Mouse (Mus musculus) lung, embryonic 15.5 days (tissue): Measurements from ENCODE around the gene Mfsd2a. TPM values are rescaled to one million over a fixed set of nuclear protein-coding genes. Genes with fewer than 3 reads are reported as not detected.
"Not testable (repeated sequence)": the region's sequence is repeated elsewhere in the genome, so short reads cannot be mapped to it uniquely, and the experiment has no call there.

Experiments
- ATAC-seq: fragments of 200-750 bp; cut with Nextera tagmentation; 2 replicates; pipeline ENCODE4 v1.8.0; 2017; ENCODE audit warnings: moderate number of reproducible peaks, borderline replicate concordance; ENCODE audit not compliant: low FRiP score, low TSS enrichment; ENCODE audit errors: extremely low read depth
- H3K27ac ChIP-seq: fragments of 300-500 bp; sonication (generic); 2 replicates; pipeline ENCODE4 v1.5.1; 2015; ENCODE audit warnings: moderate library complexity, mild to moderate bottlenecking, inconsistent platforms
- H3K27me3 ChIP-seq: fragments of 300-500 bp; sonication (generic); 2 replicates; pipeline ENCODE4 v1.6.1; 2015; ENCODE audit warnings: inconsistent platforms
- H3K36me3 ChIP-seq: fragments of 300-500 bp; sonication (generic); 2 replicates; pipeline ENCODE4 v1.6.1; 2015; ENCODE audit warnings: inconsistent platforms
- H3K4me1 ChIP-seq: fragments of 300-500 bp; sonication (generic); 2 replicates; pipeline ENCODE4 v1.6.1; 2015; ENCODE audit warnings: inconsistent platforms
- H3K4me2 ChIP-seq: fragments of 300-500 bp; sonication (generic); 2 replicates; pipeline ENCODE4 v1.6.1; 2015; ENCODE audit warnings: inconsistent platforms, mild to moderate bottlenecking, moderate library complexity
- H3K4me3 ChIP-seq: fragments of 300-500 bp; sonication (generic); 2 replicates; pipeline ENCODE4 v1.5.1; 2015; ENCODE audit warnings: mild to moderate bottlenecking, inconsistent platforms
- H3K9ac ChIP-seq: fragments of 300-500 bp; sonication (generic); 2 replicates; pipeline ENCODE4 v1.6.1; 2015; ENCODE audit warnings: inconsistent platforms
- H3K9me3 ChIP-seq: fragments of 300-500 bp; sonication (generic); 2 replicates; pipeline ENCODE4 v1.6.1; 2016; ENCODE audit warnings: inconsistent platforms
- WGBS: fragments of 180-500 bp; shearing (Covaris S2); methylation state at CpG from one replicate; pipeline ENCODE4 v1.1.7; 2015; 5-methylcytosine and 5-hydroxymethylcytosine counted together
- polyA plus RNA-seq: library from polyadenylated mRNA; unstranded; fragments of >200 nt; fragmentation: Nextera tagmentation; extraction: Ambion mirVana; gene quantifications from 2 replicates; pipeline ENCODE4 v1.2.1, GENCODE M21; 2015

The Mfsd2a gene
- polyA plus RNA-seq, 1 experiment from 2014 or later, result 0.82 TPM

DNA sequence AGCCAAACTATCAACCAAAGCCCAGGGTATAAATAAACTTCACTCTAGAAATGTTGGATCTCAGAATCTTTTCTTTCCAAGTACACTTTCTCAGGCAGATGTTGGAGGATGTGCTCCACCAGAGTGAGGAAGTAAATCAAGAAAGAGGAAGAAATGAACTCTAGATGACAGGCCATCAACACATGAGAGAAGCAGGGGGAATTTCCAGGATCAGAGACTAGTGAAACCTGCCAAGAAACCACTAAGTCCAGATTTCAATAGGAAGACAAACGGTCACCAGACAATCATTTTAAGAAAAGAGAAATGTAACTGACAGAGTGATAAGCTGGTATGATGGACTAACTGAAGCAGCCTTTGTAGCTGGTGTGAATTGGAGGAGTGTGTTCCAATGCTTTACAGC lies 30.2 kb upstream of the Mfsd2a start:
- no peaks in the 10 kb centered on the region; the same call in 1 of the 2 replicates for H3K4me1 ChIP-seq
- H3K4me3 ChIP-seq, result no peak overlapping the region
- no peak overlapping the region for H3K27ac ChIP-seq
- no peaks in the 10 kb centered on the region for H3K9me3 ChIP-seq
- H3K9ac ChIP-seq, result no peak overlapping the region
- H3K4me2 ChIP-seq, result no peak overlapping the region
- WGBS, result 60% methylated on average over 1 of the region's 1 CpGs
- H3K36me3 ChIP-seq, result no peaks in the 10 kb centered on the region
- no peak for ATAC-seq
- H3K27me3 ChIP-seq, result peaks cover 17% of the 10 kb centered on the region; the same call in 1 of the 2 replicates

DNA sequence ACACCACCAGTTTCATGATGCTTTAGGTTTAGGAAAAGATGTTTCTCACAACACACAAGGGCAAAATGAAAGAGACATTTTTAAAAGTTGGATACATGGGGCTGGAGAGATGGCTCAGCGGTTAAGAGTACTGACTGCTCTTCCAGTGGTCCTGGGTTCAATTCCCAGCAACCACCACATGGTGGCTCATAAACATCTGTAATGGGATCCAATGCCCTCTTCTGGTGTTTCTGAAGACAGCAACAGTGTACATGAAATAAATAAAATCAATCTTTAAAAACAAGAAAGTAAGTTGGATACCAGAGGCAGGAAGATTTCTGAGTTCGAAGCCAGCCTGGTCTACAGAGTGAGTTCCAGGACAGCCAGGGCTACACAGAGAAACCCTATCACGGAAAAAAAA lies 27.0 kb upstream of the Mfsd2a start:
- not testable (repeated sequence) for H3K4me1 ChIP-seq, H3K4me3 ChIP-seq, H3K9ac ChIP-seq, H3K36me3 ChIP-seq, ATAC-seq, H3K27ac ChIP-seq, H3K4me2 ChIP-seq, H3K9me3 ChIP-seq
- peaks cover 27% of the 10 kb centered on the region for H3K27me3 ChIP-seq
- 51% methylated on average over 3 of the region's 3 CpGs for WGBS

DNA sequence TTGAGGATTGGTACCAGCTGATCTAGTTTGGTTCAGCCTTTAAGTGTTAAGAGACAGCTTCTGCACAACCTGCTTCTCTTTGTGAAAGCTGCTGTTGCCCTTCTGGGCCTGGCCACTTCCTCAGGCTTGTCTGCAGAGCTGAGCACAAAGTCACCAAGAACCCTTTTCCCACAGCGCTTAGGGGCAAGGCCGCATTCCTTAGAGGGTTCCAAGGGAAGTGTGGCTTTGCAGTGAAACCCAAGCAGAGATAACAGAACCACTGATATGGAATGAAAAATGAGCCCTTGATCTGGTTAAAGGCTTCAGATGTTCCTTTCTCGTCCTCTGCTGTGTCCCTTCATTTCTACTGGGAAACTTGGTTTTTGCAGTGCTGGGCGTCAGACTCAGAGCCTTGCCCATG lies 26.4 kb upstream of the Mfsd2a start:
- Histone ChIP-seq H3K27me3 (peaks cover 32% of the 10 kb centered on the region), H3K9ac (no peak overlapping the region), H3K9me3 (no peaks in the 10 kb centered on the region), H3K4me3 (no peak overlapping the region), H3K36me3 (no peaks in the 10 kb centered on the region), H3K27ac (no peak overlapping the region), H3K4me2 (no peak overlapping the region), H3K4me1 (no peaks in the 10 kb centered on the region; the same call in 1 of the 2 replicates)
- WGBS, result 50% methylated on average over 4 of the region's 4 CpGs
- ATAC-seq, result no peak

DNA sequence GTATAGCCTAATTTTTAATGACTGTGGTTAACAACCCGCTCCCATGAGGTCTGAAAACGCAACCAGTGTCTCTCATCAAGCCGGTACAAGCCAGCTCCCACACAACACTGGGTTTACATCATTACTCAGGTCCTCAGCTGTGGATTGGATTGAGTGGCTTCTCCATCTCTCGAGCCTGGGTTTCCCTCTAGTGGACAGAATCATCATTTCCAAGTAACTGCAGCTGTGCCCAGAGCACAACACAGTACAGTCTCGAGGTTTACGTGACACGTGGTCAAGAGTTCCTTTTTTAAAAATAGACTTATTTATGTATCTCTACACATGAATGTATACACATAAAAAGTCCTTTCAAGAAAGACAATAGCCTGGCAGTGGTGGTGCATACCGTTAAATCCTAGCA lies 24.1 kb upstream of the Mfsd2a start:
- peaks cover 43% of the 10 kb centered on the region for H3K27me3 ChIP-seq
- no peak overlapping the region for H3K4me2 ChIP-seq
- H3K4me1 ChIP-seq, result no peaks in the 10 kb centered on the region; the same call in 1 of the 2 replicates
- WGBS, result 31% methylated on average over 8 of the region's 8 CpGs
- peak; percentile 85; the same call in 1 of the 2 replicates for ATAC-seq
- H3K27ac ChIP-seq, result no peak overlapping the region
- H3K36me3 ChIP-seq, result no peaks in the 10 kb centered on the region
- no peak overlapping the region for H3K4me3 ChIP-seq
- H3K9me3 ChIP-seq, result no peaks in the 10 kb centered on the region
- no peak overlapping the region for H3K9ac ChIP-seq

DNA sequence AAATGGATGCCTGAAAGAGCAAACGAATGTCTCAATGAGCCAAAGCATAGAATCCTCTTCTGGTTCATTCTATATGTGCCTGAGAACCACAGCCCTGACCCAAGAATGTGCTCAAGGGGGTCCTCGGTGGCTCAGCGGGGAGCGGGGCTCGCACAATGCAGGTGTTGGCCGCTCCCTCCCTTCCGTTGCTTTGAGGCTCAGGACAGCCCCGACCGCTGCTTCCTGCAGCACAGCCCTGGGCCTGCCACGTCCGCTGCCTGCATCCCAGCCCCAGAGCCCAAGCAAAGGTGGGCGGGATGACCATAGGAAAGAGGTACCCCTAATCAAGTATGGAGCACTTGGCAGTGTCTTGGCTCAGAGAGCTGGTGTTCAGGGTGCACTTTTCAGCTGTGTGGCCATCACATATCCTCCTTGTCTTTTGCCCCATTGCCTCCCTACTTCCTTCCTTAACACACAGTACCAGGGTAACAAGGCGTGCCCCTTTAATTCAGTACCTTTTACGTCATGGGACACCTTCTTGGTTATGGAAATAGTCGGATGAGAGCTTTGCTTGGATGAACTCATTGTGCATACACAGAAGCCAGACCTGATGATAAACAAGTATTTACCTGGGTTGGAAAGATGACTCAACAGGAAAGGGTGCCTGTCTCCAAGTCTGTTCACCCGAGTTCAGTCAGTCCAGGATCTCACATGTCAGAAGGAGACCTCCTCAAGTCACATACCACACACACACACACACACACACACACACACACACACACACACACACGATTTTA lies 22.7 kb upstream of the Mfsd2a start:
- Histone ChIP-seq H3K9ac (no peak overlapping the region), H3K4me3 (no peak overlapping the region), H3K4me1 (no peaks in the 10 kb centered on the region; the same call in 1 of the 2 replicates), H3K27me3 (peaks cover 48% of the 10 kb centered on the region), H3K9me3 (no peaks in the 10 kb centered on the region), H3K4me2 (peak overlapping the region; percentile 28; the same call in 1 of the 2 replicates), H3K27ac (no peak overlapping the region), H3K36me3 (no peaks in the 10 kb centered on the region)
- ATAC-seq, result no peak
- 15% methylated on average over 17 of the region's 17 CpGs for WGBS

DNA sequence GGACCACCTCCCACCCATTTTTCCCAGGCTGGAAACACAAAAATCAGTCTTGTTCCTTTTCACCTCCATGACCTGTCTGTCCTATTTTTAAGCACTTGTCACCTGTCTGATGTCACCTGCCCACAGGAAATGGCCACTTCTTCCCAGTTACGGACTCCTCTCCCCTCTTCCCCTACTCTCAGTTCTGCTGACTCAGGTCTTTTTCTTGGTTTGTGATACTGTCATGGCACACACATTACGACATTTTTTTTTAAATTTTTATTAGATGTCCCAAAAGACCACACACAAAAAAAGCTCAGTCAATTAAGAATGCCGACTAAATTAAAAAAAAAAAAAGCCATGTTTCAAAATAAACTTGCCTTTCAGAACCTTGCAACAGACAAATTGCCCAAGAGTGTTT lies 21.5 kb upstream of the Mfsd2a start:
- Histone ChIP-seq H3K9ac (no peak overlapping the region), H3K4me1 (no peaks in the 10 kb centered on the region; the same call in 1 of the 2 replicates), H3K27me3 (peaks cover 47% of the 10 kb centered on the region), H3K27ac (no peak overlapping the region), H3K4me3 (no peak overlapping the region), H3K9me3 (no peaks in the 10 kb centered on the region), H3K36me3 (no peaks in the 10 kb centered on the region), H3K4me2 (no peak overlapping the region)
- no peak for ATAC-seq
- WGBS, result 58% methylated on average over 3 of the region's 3 CpGs

DNA sequence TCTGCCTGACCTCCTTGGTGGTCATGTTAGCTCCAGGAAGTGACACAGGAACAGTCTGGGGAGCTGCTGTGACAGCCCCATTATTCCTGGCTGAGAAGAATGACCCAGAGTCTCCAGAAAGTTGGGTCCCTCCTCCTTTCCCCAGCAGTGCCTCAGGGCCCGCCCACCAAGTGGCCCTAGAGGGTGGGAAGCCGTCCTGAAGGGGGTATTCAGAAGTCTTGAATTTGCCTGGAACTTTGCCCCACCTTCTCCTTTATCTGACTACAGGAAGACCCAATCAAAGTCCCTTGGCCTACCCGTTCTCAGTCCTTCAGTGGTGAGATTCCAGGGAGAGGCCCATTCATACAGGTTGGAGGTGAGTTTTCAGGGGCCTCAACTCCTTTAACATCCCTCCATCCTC lies 20.9 kb upstream of the Mfsd2a start:
- H3K4me3 ChIP-seq, result no peak overlapping the region
- WGBS, result 35% methylated on average over 3 of the region's 3 CpGs

DNA sequence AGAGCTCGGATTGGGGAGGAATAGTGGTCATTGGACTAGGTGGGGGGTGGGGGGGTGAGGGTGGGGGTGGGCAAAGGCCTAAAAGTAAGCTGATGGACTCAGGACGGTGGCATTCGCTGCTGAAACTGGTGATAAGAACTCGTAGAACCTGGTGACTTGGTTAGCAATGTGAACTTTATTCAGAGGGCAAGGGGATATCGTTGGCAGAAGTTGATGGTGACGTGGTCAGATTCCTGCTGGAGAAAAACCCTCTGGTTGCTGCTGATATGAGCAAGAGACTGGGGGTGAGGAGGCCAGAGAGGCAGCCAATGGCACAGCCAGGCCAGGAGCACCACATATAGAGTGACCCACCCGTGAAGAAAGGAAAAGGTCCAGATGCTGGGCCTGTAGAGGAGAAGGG lies 20.2 kb upstream of the Mfsd2a start:
- no peak for ATAC-seq
- Histone ChIP-seq H3K27ac (no peak overlapping the region), H3K4me1 (no peaks in the 10 kb centered on the region), H3K4me3 (no peak overlapping the region), H3K4me2 (no peak overlapping the region), H3K36me3 (no peaks in the 10 kb centered on the region), H3K9ac (no peak overlapping the region), H3K27me3 (peaks cover 56% of the 10 kb centered on the region), H3K9me3 (no peaks in the 10 kb centered on the region)
- whole genome bisulfite sequencing, result 70% methylated on average over 7 of the region's 7 CpGs

More for the DNA sequence above, 20.9 kb upstream of the Mfsd2a start:
- no peak overlapping the region for H3K27ac ChIP-seq
- H3K36me3 ChIP-seq, result no peaks in the 10 kb centered on the region
- no peak for ATAC-seq
- H3K9me3 ChIP-seq, result no peaks in the 10 kb centered on the region
- no peak overlapping the region for H3K4me2 ChIP-seq
- H3K9ac ChIP-seq, result no peak overlapping the region
- no peaks in the 10 kb centered on the region; the same call in 1 of the 2 replicates for H3K4me1 ChIP-seq
- peaks cover 49% of the 10 kb centered on the region for H3K27me3 ChIP-seq

DNA sequence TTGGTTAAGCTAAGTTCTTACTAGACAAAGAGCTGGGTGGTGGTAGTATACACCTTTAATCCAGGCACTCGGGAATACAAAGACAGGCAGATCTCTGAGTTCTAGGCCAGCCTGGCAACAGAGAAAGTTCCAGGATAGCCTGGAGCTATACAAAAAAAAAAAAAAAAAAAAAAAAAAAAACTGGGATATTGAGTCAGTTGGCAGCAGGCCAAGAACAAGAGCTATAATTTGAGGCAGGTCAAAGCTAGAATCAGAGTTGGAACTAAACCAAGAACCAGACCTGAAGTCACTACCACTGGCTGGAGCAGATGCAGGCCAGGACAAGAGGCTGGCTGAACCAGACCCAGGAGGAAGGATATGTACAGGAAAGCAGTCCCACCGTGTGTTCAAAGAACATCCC lies 19.7 kb upstream of the Mfsd2a start:
- no peak overlapping the region for H3K4me2 ChIP-seq
- no peaks in the 10 kb centered on the region for H3K9me3 ChIP-seq
- 69% methylated on average over 2 of the region's 2 CpGs for WGBS
- H3K27me3 ChIP-seq, result peaks cover 61% of the 10 kb centered on the region
- H3K9ac ChIP-seq, result no peak overlapping the region
- ATAC-seq, result no peak
- H3K36me3 ChIP-seq, result no peaks in the 10 kb centered on the region
- no peak overlapping the region for H3K4me3 ChIP-seq
- no peaks in the 10 kb centered on the region for H3K4me1 ChIP-seq
- no peak overlapping the region for H3K27ac ChIP-seq

DNA sequence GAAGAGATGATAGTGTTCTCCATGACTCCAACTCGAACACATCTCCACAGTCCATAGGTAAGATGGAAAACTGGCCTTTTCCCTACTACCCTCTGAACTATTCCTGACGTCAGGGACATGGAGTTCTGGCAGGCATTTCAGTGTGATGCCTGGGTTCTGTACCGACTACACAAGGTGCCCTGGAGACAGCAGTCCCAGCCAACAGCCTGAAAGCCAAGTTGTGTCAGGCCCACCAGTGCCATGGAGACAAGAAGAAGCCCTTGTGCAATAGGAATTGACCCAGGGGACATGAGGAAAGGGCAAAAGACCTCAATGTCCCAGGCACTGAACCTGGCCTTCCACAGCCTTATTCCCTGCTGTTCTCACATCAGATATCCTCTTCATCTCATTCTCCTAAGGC lies 18.8 kb upstream of the Mfsd2a start:
- no peaks in the 10 kb centered on the region for H3K36me3 ChIP-seq
- H3K9me3 ChIP-seq, result no peaks in the 10 kb centered on the region
- no peak overlapping the region for H3K9ac ChIP-seq
- H3K4me1 ChIP-seq, result no peaks in the 10 kb centered on the region
- WGBS, result 75% methylated on average over 3 of the region's 3 CpGs
- peaks cover 66% of the 10 kb centered on the region for H3K27me3 ChIP-seq
- no peak overlapping the region for H3K27ac ChIP-seq
- H3K4me2 ChIP-seq, result no peak overlapping the region
- no peak for ATAC-seq
- H3K4me3 ChIP-seq, result no peak overlapping the region

DNA sequence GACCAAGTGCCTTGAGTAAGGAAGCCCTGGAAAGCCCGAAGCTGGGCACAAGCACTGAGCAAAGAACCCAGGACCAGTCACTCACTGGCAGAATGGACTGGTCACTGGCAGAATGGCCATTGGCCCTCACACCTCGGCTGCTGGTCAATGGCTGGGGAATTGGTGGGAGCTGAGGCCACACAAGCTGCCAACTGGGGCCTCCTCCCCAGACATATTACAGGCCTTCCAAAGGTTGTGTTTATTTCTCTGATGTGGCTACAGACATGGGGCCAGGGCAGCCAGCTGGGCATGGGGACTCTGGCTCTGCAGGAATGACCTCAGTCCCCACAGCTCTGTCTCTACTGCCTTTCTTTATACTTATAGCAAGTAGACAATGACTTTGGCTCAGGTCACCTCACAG lies 17.9 kb upstream of the Mfsd2a start:
- no peak overlapping the region for H3K4me2 ChIP-seq
- H3K4me1 ChIP-seq, result no peaks in the 10 kb centered on the region
- WGBS, result 80% methylated on average over 2 of the region's 2 CpGs
- no peaks in the 10 kb centered on the region for H3K36me3 ChIP-seq
- H3K9ac ChIP-seq, result no peak overlapping the region
- no peak overlapping the region for H3K4me3 ChIP-seq
- no peak for ATAC-seq
- no peak overlapping the region for H3K27ac ChIP-seq
- peaks cover 64% of the 10 kb centered on the region for H3K27me3 ChIP-seq
- H3K9me3 ChIP-seq, result no peaks in the 10 kb centered on the region

DNA sequence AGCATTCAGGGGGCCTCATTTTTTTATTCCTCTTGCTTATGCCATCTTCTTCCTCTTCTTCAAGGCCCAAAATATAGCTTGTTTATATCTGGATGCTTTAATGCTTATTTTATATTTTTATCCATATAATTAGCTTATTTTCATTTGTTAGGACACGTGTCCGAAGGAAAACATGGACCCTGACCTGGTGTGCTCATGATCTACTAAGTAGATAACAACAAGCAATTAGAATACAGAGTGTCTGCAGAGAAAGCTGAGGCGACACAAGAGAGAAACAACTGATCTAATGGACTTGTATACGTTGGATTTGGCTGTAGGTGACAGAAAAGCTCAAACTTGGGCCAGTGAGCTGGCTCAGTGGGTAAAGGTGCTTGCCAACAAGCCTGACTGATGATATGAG lies 15.9 kb upstream of the Mfsd2a start:
- ATAC-seq, result no peak
- Histone ChIP-seq H3K4me3 (no peak overlapping the region), H3K9ac (no peak overlapping the region), H3K4me1 (no peaks in the 10 kb centered on the region), H3K36me3 (no peaks in the 10 kb centered on the region), H3K4me2 (no peak overlapping the region), H3K27ac (no peak overlapping the region), H3K9me3 (no peaks in the 10 kb centered on the region), H3K27me3 (peaks cover 63% of the 10 kb centered on the region)
- WGBS, result 64% methylated on average over 4 of the region's 4 CpGs
